ENCODE assay signal across 8 mouse cellular contexts in the genomic region with DNA sequence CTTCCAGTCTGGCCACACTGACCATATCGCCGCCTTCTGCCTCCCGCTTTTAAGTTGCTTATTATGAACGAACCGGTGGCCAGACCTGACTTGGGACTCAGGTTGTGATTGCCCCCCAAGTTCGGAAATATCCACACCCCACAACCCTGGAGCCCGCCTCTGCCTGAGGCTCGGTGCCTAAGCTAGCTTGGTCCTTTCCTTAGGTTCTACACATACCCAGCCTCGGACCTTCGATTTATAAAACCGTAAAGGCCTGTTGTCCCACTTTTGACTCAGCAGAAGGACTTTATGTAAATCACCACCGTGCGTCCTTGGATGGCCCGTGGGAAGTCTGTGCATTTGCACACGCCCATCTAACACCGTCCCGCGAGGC. TPM values are rescaled to one million over a fixed set of nuclear protein-coding genes. Genes with fewer than 3 reads are reported as not detected.
DNase-seq lines count a peak whose midpoint lies in the region; ATAC-seq and TF ChIP-seq lines count a peak whose summit lies in the region.

No protein-coding gene starts in this region.

- TF ChIP-seq POLR2A in olfactory bulb, adult 2 months (IDR thresholded peaks at IDR 0.05; ENCODE audit: insufficient read depth, low read depth, low read length), result no peak

- no peaks in the 10 kb centered on the region for H3K9me3 ChIP-seq in lung, embryonic 15.5 days
- H3K9me3 ChIP-seq in embryonic facial prominence, embryonic 15.5 days (replicated peaks), result no peaks in the 10 kb centered on the region
- H3K9me3 ChIP-seq in limb, embryonic 11.5 days (ENCODE audit: control insufficient read depth, low read length), result no peaks in the 10 kb centered on the region

- H3K4me3 ChIP-seq in lung, embryonic 15.5 days, result peak overlapping the region; percentile 80
- peak overlapping the region; percentile 84 for H3K4me3 ChIP-seq in embryonic facial prominence, embryonic 15.5 days (replicated peaks)
- peak overlapping the region; percentile 91 for H3K4me3 ChIP-seq in limb, embryonic 11.5 days (ENCODE audit: low read depth, low read length)
- H3K4me3 ChIP-seq in olfactory bulb, adult 2 months (ENCODE audit: insufficient read depth, low read depth, low read length), result peak overlapping the region; percentile 93

- TF ChIP-seq CTCF in olfactory bulb, adult 2 months (IDR thresholded peaks at IDR 0.05; ENCODE audit: insufficient read depth, low read depth, low read length), result no peak

- H3K27me3 ChIP-seq in lung, embryonic 15.5 days, result no peaks in the 10 kb centered on the region
- no peaks in the 10 kb centered on the region for H3K27me3 ChIP-seq in embryonic facial prominence, embryonic 15.5 days
- H3K27me3 ChIP-seq in limb, embryonic 11.5 days (ENCODE audit: control insufficient read depth, insufficient read depth, low read length), result no peaks in the 10 kb centered on the region

- peaks cover 25% of the 10 kb centered on the region for H3K36me3 ChIP-seq in lung, embryonic 15.5 days
- H3K36me3 ChIP-seq in embryonic facial prominence, embryonic 15.5 days, result peaks cover 29% of the 10 kb centered on the region
- peaks cover 13% of the 10 kb centered on the region for H3K36me3 ChIP-seq in limb, embryonic 11.5 days (ENCODE audit: control insufficient read depth, insufficient read depth, low read length)

- no peak for DNase-seq in lung, adult 18-20 months
- no peak for DNase-seq in limb, embryonic 11.5 days (ENCODE audit: low spot score)
- DNase-seq in embryo, embryonic 10 days (ENCODE audit: low spot score), result no peak
- no peak for DNase-seq in natural killer cell, adult 2 months (ENCODE audit: low spot score in 2 of 2)

- peak overlapping the region; percentile 77 for H3K27ac ChIP-seq in lung, embryonic 15.5 days
- peak overlapping the region; percentile 87 for H3K27ac ChIP-seq in embryonic facial prominence, embryonic 15.5 days (replicated peaks)
- no peak overlapping the region for H3K27ac ChIP-seq in limb, embryonic 11.5 days (replicated peaks; ENCODE audit: low read depth, low read length)
- peak overlapping the region; percentile 83 for H3K27ac ChIP-seq in olfactory bulb, adult 2 months (ENCODE audit: insufficient read depth, low read depth, low read length)

- H3K9ac ChIP-seq in lung, embryonic 15.5 days, result peak overlapping the region; percentile 74
- peak overlapping the region; percentile 80 for H3K9ac ChIP-seq in embryonic facial prominence, embryonic 15.5 days
- peak overlapping the region; percentile 91 for H3K9ac ChIP-seq in limb, embryonic 11.5 days (ENCODE audit: low read length)

- peak overlapping the region; percentile 79 for H3K4me2 ChIP-seq in lung, embryonic 15.5 days
- peak overlapping the region; percentile 79 for H3K4me2 ChIP-seq in embryonic facial prominence, embryonic 15.5 days (replicated peaks)
- H3K4me2 ChIP-seq in limb, embryonic 11.5 days (ENCODE audit: low read depth, severe bottlenecking), result peak overlapping the region; percentile 83

- H3K4me1 ChIP-seq in lung, embryonic 15.5 days, result peaks cover 19% of the 10 kb centered on the region
- H3K4me1 ChIP-seq in embryonic facial prominence, embryonic 15.5 days, result peaks cover 19% of the 10 kb centered on the region
- peaks cover 4% of the 10 kb centered on the region for H3K4me1 ChIP-seq in limb, embryonic 11.5 days (ENCODE audit: control insufficient read depth, insufficient read depth, low read length)
- peaks cover 14% of the 10 kb centered on the region for H3K4me1 ChIP-seq in olfactory bulb, adult 2 months (ENCODE audit: control insufficient read depth, insufficient read depth, low read length)

- ATAC-seq in lung, embryonic 15.5 days (ENCODE audit: borderline replicate concordance, extremely low read depth, low FRiP score, low TSS enrichment), result no peak
- peak; percentile 5; the same call in 1 of the 2 replicates for ATAC-seq in embryonic facial prominence, embryonic 15.5 days (ENCODE audit: insufficient number of reproducible peaks, low FRiP score, low TSS enrichment, low read depth)
- 0 out of 2 replicates have a peak, but pooled peaks have one; percentile 5 for ATAC-seq in limb, embryonic 11.5 days (ENCODE audit: insufficient number of reproducible peaks, low FRiP score, low TSS enrichment, low read depth)
- no peak for ATAC-seq in inflammation-experienced regulatory T-cells, adult 6 months

- whole genome bisulfite sequencing in lung, embryonic 15.5 days, result 1% methylated on average over 18 of the region's 18 CpGs
- under 1% methylated on average over 18 of the region's 18 CpGs for WGBS in embryonic facial prominence, embryonic 15.5 days
- WGBS in limb, embryonic 11.5 days, result 2% methylated on average over 18 of the region's 18 CpGs
- WGBS in olfactory bulb, adult 2 months, result 1% methylated on average over 18 of the region's 18 CpGs

RNA-seq across cellular contexts. Expression of gene Pomp, which starts 0.2 kb away (rescaled TPM):
- 487 and 547 TPM in 2 replicates for polyA plus RNA-seq in lung, embryonic 15.5 days (2015; fragmentation: Nextera tagmentation; extraction: Ambion mirVana)
- polyA plus RNA-seq in embryonic facial prominence, embryonic 15.5 days (2015; fragmentation: Nextera tagmentation; extraction: Ambion mirVana), result 431 and 459 TPM in 2 replicates
- 500 and 518 TPM in 2 replicates for polyA plus RNA-seq in limb, embryonic 11.5 days (2014; fragmentation: Nextera tagmentation; extraction: Ambion mirVana)
- polyA plus RNA-seq in olfactory bulb, adult 2 months (2012; ENCODE audit: insufficient read depth, insufficient read length, low replicate concordance, missing spikeins), result 1,212 TPM in 1 of 2 replicates, not detected in the other
- 100 to 1,000 TPM; 258 to 715 (median 487) TPM for polyA plus RNA-seq in inflammation-experienced regulatory T-cells, adult 6 months (2017; shearing (Covaris generic))

RNA-seq across cellular contexts. Expression of gene Slc46a3, which starts 34.6 kb away (rescaled TPM):
- polyA plus RNA-seq in lung, embryonic 15.5 days (2015; fragmentation: Nextera tagmentation; extraction: Ambion mirVana), result 3.8 and 5.1 TPM in 2 replicates
- polyA plus RNA-seq in embryonic facial prominence, embryonic 15.5 days (2015; fragmentation: Nextera tagmentation; extraction: Ambion mirVana), result 3.7 and 4.6 TPM in 2 replicates
- polyA plus RNA-seq in limb, embryonic 11.5 days (2014; fragmentation: Nextera tagmentation; extraction: Ambion mirVana), result 1.7 and 2.2 TPM in 2 replicates
- not detected in 2 replicates for polyA plus RNA-seq in olfactory bulb, adult 2 months (2012; ENCODE audit: insufficient read depth, insufficient read length, low replicate concordance, missing spikeins)
- polyA plus RNA-seq in inflammation-experienced regulatory T-cells, adult 6 months (2017; shearing (Covaris generic)), result 10 to 100 TPM; 13.4 to 29.6 (median 21.5) TPM

Comparison
In these comparisons a context has a peak if more than half of its experiments do, and no peak if none do; other contexts are left out.
1. ATAC-seq: peak in embryonic facial prominence, embryonic 15.5 days (single experiment) and limb, embryonic 11.5 days (single experiment); none in lung, embryonic 15.5 days (single experiment) and inflammation-experienced regulatory T-cells, adult 6 months (single experiment).
2. Peak in every context shown above with its lines, with median percentiles within 50 percentile points of each other: H3K4me2 ChIP-seq, H3K4me3 ChIP-seq and H3K9ac ChIP-seq.